Mouse (Mus musculus) liver, embryonic 12.5 days (tissue): ENCODE results near the gene Slc22a14. TPM values are rescaled to one million over a fixed set of nuclear protein-coding genes. Genes with fewer than 3 reads are reported as not detected.

Experiments used
- ATAC-seq: fragments of 200-750 bp; cut with Nextera tagmentation; 2 replicates; pipeline ENCODE4 v1.8.0; 2017; ENCODE audit warnings: moderate number of reproducible peaks, mild to moderate bottlenecking, moderate library complexity
- H3K27ac ChIP-seq: fragments of 300-500 bp; sonication (generic); 2 replicates; pipeline ENCODE4 v1.5.1; 2016; ENCODE audit warnings: mild to moderate bottlenecking
- H3K27me3 ChIP-seq: fragments of 300-500 bp; sonication (generic); replicated peaks from 2 replicates; pipeline ENCODE4 v1.6.1; 2016; ENCODE audit warnings: mild to moderate bottlenecking, moderate library complexity
- H3K36me3 ChIP-seq: fragments of 300-500 bp; sonication (generic); 2 replicates; pipeline ENCODE4 v1.6.1; 2016; ENCODE audit warnings: mild to moderate bottlenecking, moderate library complexity
- H3K4me1 ChIP-seq: fragments of 300-500 bp; sonication (generic); 2 replicates; pipeline ENCODE4 v1.6.1; 2016
- H3K4me2 ChIP-seq: fragments of 300-500 bp; sonication (generic); 2 replicates; pipeline ENCODE4 v1.6.1; 2016; ENCODE audit warnings: mild to moderate bottlenecking, moderate library complexity
- H3K4me3 ChIP-seq: fragments of 300-500 bp; sonication (generic); 2 replicates; pipeline ENCODE4 v1.5.1; 2016; ENCODE audit warnings: mild to moderate bottlenecking, moderate library complexity
- H3K9ac ChIP-seq: fragments of 300-500 bp; sonication (generic); 2 replicates; pipeline ENCODE4 v1.6.1; 2016; ENCODE audit warnings: mild to moderate bottlenecking, moderate library complexity
- H3K9me3 ChIP-seq: fragments of 300-500 bp; sonication (generic); replicated peaks from 2 replicates; pipeline ENCODE4 v1.6.1; 2016; ENCODE audit warnings: mild to moderate bottlenecking, moderate library complexity
- WGBS: fragments of 180-500 bp; shearing (Covaris S2); methylation state at CpG from one replicate; pipeline ENCODE4 v1.1.7; 2016; ENCODE audit not compliant: insufficient replicate concordance; 5-methylcytosine and 5-hydroxymethylcytosine counted together
- polyA plus RNA-seq: library from polyadenylated mRNA; unstranded; fragments of >200 nt; fragmentation: Nextera tagmentation; extraction: Ambion mirVana; gene quantifications from 2 replicates; pipeline ENCODE4 v1.2.1, GENCODE M21; 2016

Slc22a14 gene
- polyA plus RNA-seq, 1 experiment from 2014 or later: not detected

- Histone ChIP-seq H3K4me1 (no peaks in the 10 kb centered on the region), H3K36me3 (no peaks in the 10 kb centered on the region), H3K27me3 (no peaks in the 10 kb centered on the region), H3K27ac (no peak overlapping the region), H3K9me3 (no peaks in the 10 kb centered on the region), H3K4me2 (no peak overlapping the region), H3K4me3 (no peak overlapping the region), H3K9ac (no peak overlapping the region)
- WGBS: 62% methylated on average over 6 of the region's 6 CpGs
- ATAC-seq: no peak
Observed at GRCm38 (mm10) chr9:119145638-119146037, 219.7 kb downstream of the Slc22a14 start.

GRCm38 (mm10) chr9:119145137-119145536 is 220.2 kb downstream of the Slc22a14 start:
- 59% methylated on average over 10 of the region's 10 CpGs for WGBS
- Histone ChIP-seq H3K27me3 (no peaks in the 10 kb centered on the region), H3K27ac (no peak overlapping the region), H3K4me2 (no peak overlapping the region), H3K4me1 (no peaks in the 10 kb centered on the region), H3K4me3 (no peak overlapping the region), H3K9ac (no peak overlapping the region), H3K9me3 (no peaks in the 10 kb centered on the region), H3K36me3 (no peaks in the 10 kb centered on the region)
- ATAC-seq: no peak

- Histone ChIP-seq H3K9me3 (no peaks in the 10 kb centered on the region), H3K4me2 (no peak overlapping the region), H3K27me3 (no peaks in the 10 kb centered on the region), H3K4me1 (no peaks in the 10 kb centered on the region), H3K9ac (no peak overlapping the region), H3K36me3 (no peaks in the 10 kb centered on the region), H3K4me3 (no peak overlapping the region), H3K27ac (no peak overlapping the region)
- ATAC-seq: no peak
- WGBS: 72% methylated on average over 8 of the region's 8 CpGs
Observed at GRCm38 (mm10) chr9:119144696-119145095, 220.7 kb downstream of the Slc22a14 start.

DNA sequence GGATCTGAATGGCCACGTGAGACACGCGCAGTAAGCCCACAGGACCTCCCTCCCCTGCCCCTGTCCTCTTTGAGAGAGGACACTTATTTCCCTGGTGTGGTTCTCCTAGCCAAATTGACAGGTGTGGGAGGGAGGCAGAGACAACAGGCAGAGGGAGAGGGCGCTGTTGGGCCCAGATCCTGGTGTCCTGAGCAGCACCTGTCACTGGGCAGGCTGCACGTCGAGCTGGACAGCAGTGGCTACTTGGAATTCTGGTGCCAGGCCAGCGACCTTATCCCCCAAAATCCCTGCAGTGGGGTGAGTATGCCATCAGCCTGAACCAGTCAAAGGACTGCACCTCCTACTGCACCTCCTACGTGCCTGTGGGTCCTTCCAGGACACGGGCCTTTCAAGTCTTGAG is 222.0 kb downstream of the Slc22a14 start:
- H3K4me2 ChIP-seq: no peak overlapping the region
- no peaks in the 10 kb centered on the region for H3K27me3 ChIP-seq
- ATAC-seq: no peak
- H3K27ac ChIP-seq: no peak overlapping the region
- 62% methylated on average over 9 of the region's 9 CpGs for WGBS
- H3K9ac ChIP-seq: no peak overlapping the region
- H3K4me1 ChIP-seq: no peaks in the 10 kb centered on the region
- H3K4me3 ChIP-seq: no peak overlapping the region
- no peaks in the 10 kb centered on the region for H3K9me3 ChIP-seq
- no peaks in the 10 kb centered on the region for H3K36me3 ChIP-seq

GRCm38 (mm10) chr9:119142066-119142465 is 223.3 kb downstream of the Slc22a14 start:
- H3K9me3 ChIP-seq: no peaks in the 10 kb centered on the region
- 0 out of 2 replicates have a peak, but pooled peaks cover 3% of the 10 kb centered on the region for H3K27me3 ChIP-seq
- no peak overlapping the region for H3K4me3 ChIP-seq
- H3K36me3 ChIP-seq: no peaks in the 10 kb centered on the region
- no peaks in the 10 kb centered on the region for H3K4me1 ChIP-seq
- 57% methylated on average over 5 of the region's 5 CpGs for WGBS
- no peak overlapping the region for H3K9ac ChIP-seq
- no peak overlapping the region for H3K4me2 ChIP-seq
- no peak for ATAC-seq
- no peak overlapping the region for H3K27ac ChIP-seq

- H3K9me3 ChIP-seq: no peaks in the 10 kb centered on the region
- H3K4me1 ChIP-seq: no peaks in the 10 kb centered on the region
- no peak overlapping the region for H3K4me2 ChIP-seq
- H3K4me3 ChIP-seq: no peak overlapping the region
- H3K9ac ChIP-seq: no peak overlapping the region
- H3K36me3 ChIP-seq: no peaks in the 10 kb centered on the region
- no peak overlapping the region for H3K27ac ChIP-seq
- ATAC-seq: no peak
- 0 out of 2 replicates have a peak, but pooled peaks cover 3% of the 10 kb centered on the region for H3K27me3 ChIP-seq
- WGBS: 52% methylated on average over 2 of the region's 2 CpGs
Observed at GRCm38 (mm10) chr9:119138836-119139235, 226.5 kb downstream of the Slc22a14 start.

GRCm38 (mm10) chr9:119130692-119131091 is 234.7 kb downstream of the Slc22a14 start:
- ATAC-seq: no peak
- Histone ChIP-seq H3K9ac (no peak overlapping the region), H3K9me3 (no peaks in the 10 kb centered on the region), H3K36me3 (no peaks in the 10 kb centered on the region), H3K4me2 (no peak overlapping the region), H3K27me3 (no peaks in the 10 kb centered on the region), H3K4me1 (no peaks in the 10 kb centered on the region), H3K27ac (no peak overlapping the region), H3K4me3 (no peak overlapping the region)
- WGBS: 18% methylated on average over 5 of the region's 5 CpGs

DNA sequence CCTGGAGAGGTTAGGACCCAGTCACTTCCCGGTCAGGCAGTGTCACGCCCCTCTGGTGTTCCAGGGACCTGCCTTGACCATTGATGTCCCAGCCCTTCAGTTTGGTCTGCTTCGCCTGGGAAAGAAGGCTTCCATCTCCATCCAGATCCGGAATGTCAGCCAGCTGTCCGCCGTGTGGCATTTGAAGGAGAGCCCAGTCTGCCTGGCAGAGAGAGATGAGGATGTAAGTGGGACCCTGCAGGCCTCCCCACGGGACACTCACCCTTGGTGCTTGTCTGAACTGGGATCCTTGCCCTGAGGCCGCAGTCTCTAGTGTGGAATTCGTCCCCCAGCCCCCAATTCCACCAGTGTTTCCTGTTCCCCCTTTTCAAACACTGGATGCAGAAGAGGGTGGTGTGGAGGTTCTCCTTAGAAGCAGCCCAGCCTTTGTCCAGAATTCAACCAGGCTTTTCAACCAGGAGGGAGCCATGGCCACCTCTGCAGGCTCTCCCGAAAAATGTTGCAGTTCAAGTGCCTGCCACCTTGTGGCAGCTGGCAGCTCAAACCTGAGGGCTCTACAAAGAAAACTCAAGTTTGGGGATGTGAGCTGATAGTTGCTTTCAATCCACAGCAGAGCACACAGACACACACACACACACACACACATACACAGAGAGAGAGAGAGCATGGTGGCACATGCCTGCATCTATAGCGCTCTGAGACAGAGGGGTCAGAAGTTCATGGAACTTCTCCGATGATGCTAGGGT is 236.7 kb downstream of the Slc22a14 start:
- H3K4me1 ChIP-seq: no peaks in the 10 kb centered on the region
- no peak overlapping the region for H3K4me2 ChIP-seq
- 69% methylated on average over 12 of the region's 12 CpGs for WGBS
- H3K9ac ChIP-seq: no peak overlapping the region
- H3K27ac ChIP-seq: no peak overlapping the region
- no peaks in the 10 kb centered on the region for H3K9me3 ChIP-seq
- H3K4me3 ChIP-seq: no peak overlapping the region
- no peaks in the 10 kb centered on the region for H3K36me3 ChIP-seq
- no peak for ATAC-seq
- H3K27me3 ChIP-seq: no peaks in the 10 kb centered on the region

DNA sequence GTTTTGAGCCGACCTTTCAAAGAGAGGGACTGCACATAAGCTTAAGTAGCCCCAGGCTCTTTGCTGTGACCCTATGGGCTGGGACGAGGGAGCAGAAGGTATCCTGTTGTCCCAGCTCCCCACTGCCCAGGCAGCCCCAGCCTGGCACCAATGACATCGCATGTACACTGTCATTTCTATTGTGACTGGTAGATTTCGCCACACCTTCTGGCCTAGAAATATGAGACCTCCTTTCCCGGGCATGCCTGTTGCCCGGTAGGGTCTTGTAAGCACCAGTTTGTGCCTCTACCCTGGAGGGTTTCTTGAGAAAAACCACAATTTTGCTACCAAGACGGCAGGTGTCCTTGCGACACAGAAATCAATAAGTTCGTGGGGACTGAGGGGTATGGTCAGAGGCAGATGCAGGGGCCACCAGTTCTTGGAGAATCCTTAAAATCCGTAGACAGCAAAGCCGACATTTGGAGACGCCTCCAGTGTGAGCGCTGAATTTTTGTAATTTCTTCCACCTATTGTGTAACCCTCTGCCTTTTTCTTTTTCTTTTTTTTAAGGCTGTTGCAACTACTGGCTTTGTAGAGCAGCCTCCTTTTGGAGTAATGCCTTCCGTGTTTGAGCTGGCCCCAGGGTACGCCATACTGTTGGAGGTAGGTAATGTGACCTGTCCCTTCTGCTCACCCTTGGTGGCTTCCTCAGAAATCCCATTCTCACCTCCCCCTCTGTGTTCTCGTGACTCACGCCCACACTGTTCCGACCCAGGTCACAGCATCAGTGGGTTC is 242.6 kb downstream of the Slc22a14 start:
- Histone ChIP-seq H3K9me3 (no peaks in the 10 kb centered on the region), H3K36me3 (no peaks in the 10 kb centered on the region), H3K27me3 (no peaks in the 10 kb centered on the region), H3K27ac (no peak overlapping the region), H3K4me2 (no peak overlapping the region), H3K4me1 (no peaks in the 10 kb centered on the region), H3K9ac (no peak overlapping the region), H3K4me3 (no peak overlapping the region)
- WGBS: 72% methylated on average over 18 of the region's 18 CpGs
- no peak for ATAC-seq

GRCm38 (mm10) chr9:119120168-119120560 is 245.2 kb downstream of the Slc22a14 start:
- H3K27ac ChIP-seq: no peak overlapping the region
- H3K27me3 ChIP-seq: no peaks in the 10 kb centered on the region
- H3K4me2 ChIP-seq: no peak overlapping the region
- WGBS: 46% methylated on average over 3 of the region's 3 CpGs
- no peaks in the 10 kb centered on the region for H3K4me1 ChIP-seq
- no peaks in the 10 kb centered on the region for H3K36me3 ChIP-seq
- H3K9me3 ChIP-seq: no peaks in the 10 kb centered on the region
- H3K4me3 ChIP-seq: no peak overlapping the region
- no peak overlapping the region for H3K9ac ChIP-seq
- ATAC-seq: no peak
